Mouse (Mus musculus) hindbrain, embryonic 10.5 days (tissue): ENCODE data around the gene A630076J17Rik. TPM values are rescaled to one million over a fixed set of nuclear protein-coding genes. Genes with fewer than 3 reads are reported as not detected.

ENCODE experiments used
- DNase-seq: peaks from one replicate; pipeline ENCODE4 v3.0.0-alpha.2; 2017; ENCODE audit warnings: low spot score
- H3K27ac ChIP-seq: fragments of 300-500 bp; sonication (generic); 2 replicates; pipeline ENCODE4 v1.5.1; 2016; ENCODE audit warnings: mild to moderate bottlenecking, moderate library complexity
- H3K27me3 ChIP-seq: fragments of 300-500 bp; sonication (generic); 2 replicates; pipeline ENCODE4 v1.6.1; 2016; ENCODE audit warnings: mild to moderate bottlenecking; ENCODE audit not compliant: poor library complexity, insufficient read depth, severe bottlenecking
- H3K36me3 ChIP-seq: fragments of 300-500 bp; sonication (generic); 2 replicates; pipeline ENCODE4 v1.6.1; 2016; ENCODE audit warnings: mild to moderate bottlenecking, moderate library complexity
- H3K4me1 ChIP-seq: fragments of 300-500 bp; sonication (generic); replicated peaks from 2 replicates; pipeline ENCODE4 v1.6.1; 2016; ENCODE audit warnings: mild to moderate bottlenecking
- H3K4me3 ChIP-seq: fragments of 300-500 bp; sonication (generic); 2 replicates; pipeline ENCODE4 v1.5.1; 2016; ENCODE audit warnings: mild to moderate bottlenecking, moderate library complexity
- H3K9me3 ChIP-seq: fragments of 300-500 bp; sonication (generic); 2 replicates; pipeline ENCODE4 v1.6.1; 2016; ENCODE audit warnings: mild to moderate bottlenecking, moderate library complexity
- WGBS: fragments of 180-500 bp; shearing (Covaris S2); methylation state at CpG from one replicate; pipeline ENCODE4 v1.1.7; 2016; 5-methylcytosine and 5-hydroxymethylcytosine counted together
- polyA plus RNA-seq: library from polyadenylated mRNA; unstranded; fragments of >200 nt; fragmentation: Nextera tagmentation; extraction: Ambion mirVana; gene quantifications from 2 replicates; pipeline ENCODE4 v1.2.1, GENCODE M21; 2016

The A630076J17Rik gene
- polyA plus RNA-seq, 1 experiment from 2014 or later: not detected

- WGBS: 48% methylated on average over 8 of the region's 8 CpGs
These were observed 30.8 kb downstream of the A630076J17Rik start for GRCm38 (mm10) chr3:107260956-107261850.

GRCm38 (mm10) chr3:107261851-107262165, 31.4 kb downstream of the A630076J17Rik start:
- no peak overlapping the region for H3K4me3 ChIP-seq
- H3K36me3 ChIP-seq: no peaks in the 10 kb centered on the region
- 62% methylated on average over 7 of the region's 7 CpGs for WGBS
- no peak overlapping the region for H3K27ac ChIP-seq
- no peak for DNase-seq
- no peaks in the 10 kb centered on the region for H3K27me3 ChIP-seq
- H3K4me1 ChIP-seq: peaks cover 14% of the 10 kb centered on the region
- H3K9me3 ChIP-seq: no peaks in the 10 kb centered on the region

More at GRCm38 (mm10) chr3:107260956-107261850, 30.8 kb downstream of the A630076J17Rik start:
- Histone ChIP-seq H3K4me3 (no peak overlapping the region), H3K4me1 (peaks cover 14% of the 10 kb centered on the region), H3K27me3 (no peaks in the 10 kb centered on the region), H3K27ac (peak overlapping the region; percentile 64), H3K36me3 (no peaks in the 10 kb centered on the region), H3K9me3 (no peaks in the 10 kb centered on the region)
- DNase-seq: peak; percentile 36

GRCm38 (mm10) chr3:107266814-107267345, 36.5 kb downstream of the A630076J17Rik start:
- Histone ChIP-seq H3K36me3 (no peaks in the 10 kb centered on the region), H3K27ac (no peak overlapping the region), H3K9me3 (no peaks in the 10 kb centered on the region), H3K27me3 (no peaks in the 10 kb centered on the region), H3K4me1 (no peaks in the 10 kb centered on the region; the same call in 1 of the 2 replicates), H3K4me3 (no peak overlapping the region)
- DNase-seq: no peak
- 86% methylated on average over 2 of the region's 2 CpGs for WGBS

DNA sequence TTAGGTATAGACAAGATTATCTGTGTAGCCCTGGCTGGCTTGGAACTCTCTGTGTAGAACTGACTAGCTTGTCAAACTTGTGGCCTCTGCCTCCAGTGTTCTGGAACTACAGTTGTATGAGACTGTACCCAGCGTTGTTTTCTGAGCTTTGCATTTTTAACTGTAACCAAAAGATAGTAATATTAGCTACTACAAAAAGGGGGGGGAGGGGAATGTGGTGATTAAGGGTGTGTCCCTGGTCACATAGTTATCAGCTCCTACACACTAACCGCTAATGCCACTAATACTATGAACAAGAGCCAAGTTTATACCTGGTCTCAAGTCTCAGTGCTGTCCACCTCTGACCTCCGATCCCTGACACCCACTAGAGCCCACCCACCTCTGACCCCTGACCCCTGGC, 42.0 kb downstream of the A630076J17Rik start:
- Histone ChIP-seq H3K4me3 (no peak overlapping the region), H3K9me3 (no peaks in the 10 kb centered on the region), H3K36me3 (no peaks in the 10 kb centered on the region), H3K27me3 (no peaks in the 10 kb centered on the region), H3K4me1 (no peaks in the 10 kb centered on the region), H3K27ac (no peak overlapping the region)
- no peak for DNase-seq
- 84% methylated on average over 3 of the region's 3 CpGs for WGBS

DNA sequence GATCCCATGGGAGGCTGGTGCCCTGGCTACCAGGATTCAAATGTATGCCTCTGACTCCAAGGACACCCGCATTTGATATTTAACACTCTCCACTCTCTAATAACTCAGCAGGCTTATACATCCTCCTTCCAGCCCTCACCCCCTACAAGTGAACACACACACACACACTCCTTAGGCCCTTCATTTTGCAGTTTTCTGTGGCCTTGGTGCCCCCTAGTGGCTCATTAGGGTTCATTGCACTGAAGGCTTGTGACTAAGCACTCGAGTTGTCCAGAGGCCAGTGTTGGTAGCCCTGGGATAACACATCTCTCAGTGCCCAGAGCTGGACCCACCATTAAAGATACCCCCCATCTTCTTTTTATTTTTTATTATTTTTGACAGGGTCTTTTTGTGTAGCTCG, 43.4 kb downstream of the A630076J17Rik start:
- WGBS: 17% methylated on average over 3 of the region's 3 CpGs
- Histone ChIP-seq H3K4me1 (peaks cover 5% of the 10 kb centered on the region; the same call in 1 of the 2 replicates), H3K4me3 (no peak overlapping the region), H3K27me3 (no peaks in the 10 kb centered on the region), H3K36me3 (no peaks in the 10 kb centered on the region), H3K9me3 (no peaks in the 10 kb centered on the region), H3K27ac (no peak overlapping the region)
- DNase-seq: peak; percentile 58

GRCm38 (mm10) chr3:107275351-107275750, 44.9 kb downstream of the A630076J17Rik start:
- no peak overlapping the region for H3K4me3 ChIP-seq
- peaks cover 15% of the 10 kb centered on the region for H3K4me1 ChIP-seq
- 63% methylated on average over 5 of the region's 5 CpGs for WGBS
- no peaks in the 10 kb centered on the region for H3K36me3 ChIP-seq
- no peak for DNase-seq
- H3K27me3 ChIP-seq: no peaks in the 10 kb centered on the region
- H3K27ac ChIP-seq: no peak overlapping the region
- no peaks in the 10 kb centered on the region for H3K9me3 ChIP-seq

DNA sequence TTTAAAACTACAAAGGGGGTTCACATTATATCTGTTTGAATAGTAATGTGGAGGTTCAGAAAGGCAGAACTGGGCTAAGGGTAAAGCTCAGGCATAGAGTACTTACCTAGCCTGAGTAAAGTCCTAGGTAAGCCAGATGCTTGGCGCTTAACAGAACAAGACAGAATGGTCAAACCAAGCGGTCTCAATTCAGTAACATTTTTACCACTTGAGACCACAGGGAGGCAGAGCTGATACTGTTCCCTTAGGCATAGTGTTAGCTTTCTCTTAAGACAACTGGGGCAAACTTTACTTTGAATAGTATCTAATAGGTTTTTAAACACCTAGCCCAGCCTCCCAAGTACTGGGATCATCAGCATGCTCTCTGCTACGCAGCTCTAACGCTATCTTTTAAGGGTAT, 45.6 kb downstream of the A630076J17Rik start:
- peaks cover 15% of the 10 kb centered on the region for H3K4me1 ChIP-seq
- H3K36me3 ChIP-seq: no peaks in the 10 kb centered on the region
- no peak overlapping the region for H3K4me3 ChIP-seq
- H3K9me3 ChIP-seq: no peaks in the 10 kb centered on the region
- H3K27me3 ChIP-seq: no peaks in the 10 kb centered on the region
- H3K27ac ChIP-seq: no peak overlapping the region
- DNase-seq: no peak
- WGBS: 56% methylated on average over 4 of the region's 4 CpGs

DNA sequence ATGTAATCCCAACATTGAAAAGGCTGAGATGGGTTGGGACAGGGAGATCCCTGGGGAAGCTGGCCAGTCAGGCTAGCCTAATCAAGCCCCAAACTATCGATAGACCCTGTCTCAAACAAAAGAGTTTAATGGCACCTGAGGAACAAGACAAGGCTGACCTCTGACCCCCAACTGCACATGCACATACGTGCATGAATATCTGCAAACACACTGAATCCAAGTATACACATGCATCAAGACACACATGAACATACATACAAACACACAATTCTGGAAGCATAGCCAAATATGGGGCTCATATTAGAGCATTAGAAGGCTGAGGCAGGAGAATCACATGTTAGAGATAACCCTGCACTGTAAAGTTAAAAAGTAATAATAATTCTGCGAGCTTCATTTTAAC, 46.2 kb downstream of the A630076J17Rik start:
- no peak for DNase-seq
- Histone ChIP-seq H3K4me1 (peaks cover 15% of the 10 kb centered on the region), H3K9me3 (no peaks in the 10 kb centered on the region), H3K27ac (no peak overlapping the region), H3K27me3 (no peaks in the 10 kb centered on the region), H3K4me3 (no peak overlapping the region), H3K36me3 (no peaks in the 10 kb centered on the region)
- 86% methylated on average over 3 of the region's 3 CpGs for whole genome bisulfite sequencing

DNA sequence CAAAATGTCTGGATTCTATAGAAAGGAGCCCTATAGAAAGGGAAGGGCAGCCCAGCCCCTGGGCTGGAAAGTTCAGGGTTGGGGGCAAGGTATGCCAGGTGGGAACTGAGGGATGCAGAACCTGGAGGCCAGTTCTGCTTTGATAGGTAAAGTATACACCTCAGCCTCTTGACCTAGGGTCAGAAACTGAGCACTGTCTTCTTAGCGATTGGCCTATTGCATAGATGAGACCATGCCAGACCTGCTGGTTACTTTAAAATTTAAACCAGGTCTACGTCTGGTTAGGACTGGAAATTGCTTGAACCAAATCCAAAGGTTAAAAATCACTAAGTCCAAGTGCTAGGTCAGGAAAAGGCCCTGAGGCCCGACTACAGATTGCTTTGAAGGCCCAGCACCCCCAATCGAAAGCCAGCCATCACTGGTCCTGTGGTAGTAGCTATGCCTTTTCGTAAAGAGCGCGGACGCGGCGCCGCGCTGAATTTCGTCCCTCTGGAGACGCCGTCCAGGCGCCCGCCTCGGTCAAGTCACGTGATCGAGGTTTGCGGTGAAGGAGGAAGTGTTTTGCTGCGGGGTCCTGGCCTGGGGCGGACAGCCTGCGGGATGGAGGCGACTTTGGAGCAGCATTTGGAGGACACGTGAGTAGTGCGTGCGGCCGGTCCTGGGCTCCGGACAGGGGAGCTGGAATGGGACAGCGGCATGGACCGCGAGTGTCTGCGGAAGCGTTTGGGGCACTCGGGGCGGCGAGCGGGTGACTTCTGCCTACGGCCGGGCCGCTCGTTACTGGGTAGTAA, 48.3 kb downstream of the A630076J17Rik start, which contains the start of gene Lamtor5:
Lamtor5 (plus strand) TSS at position 380 of the 791 bp plus-strand sequence.
- Histone ChIP-seq H3K27me3 (no peaks in the 10 kb centered on the region), H3K9me3 (no peaks in the 10 kb centered on the region), H3K27ac (peak within 1 kb of the TSS; percentile 84), H3K4me3 (peak within 1 kb of the TSS; percentile 90), H3K4me1 (peaks cover 15% of the 10 kb centered on the region), H3K36me3 (peaks cover 17% of the 10 kb centered on the region)
- DNase-seq: peak; percentile 92
- WGBS: 3% methylated on average over 43 of the region's 43 CpGs

Other genes starting within 250 kb of the A630076J17Rik start
- 3.1 and 3.5 TPM in 2 replicates for gene Kcna3, start 194.4 kb upstream of the A630076J17Rik start, polyA plus RNA-seq
- 0.07 and 0.09 TPM in 2 replicates for gene Kcna2, start 129.5 kb upstream of the A630076J17Rik start, polyA plus RNA-seq
- not detected in 2 replicates for gene Kcna10, start 47.6 kb upstream of the A630076J17Rik start, polyA plus RNA-seq
- not detected in 2 replicates for gene Cym, start 8.9 kb upstream of the A630076J17Rik start, polyA plus RNA-seq
- 0.05 TPM in 1 of 2 replicates, not detected in the other for gene Prok1, start 9.1 kb downstream of the A630076J17Rik start, polyA plus RNA-seq
- gene Lamtor5, start 48.2 kb downstream of the A630076J17Rik start, polyA plus RNA-seq: 202 and 225 TPM in 2 replicates
- gene Slc16a4, start 60.6 kb downstream of the A630076J17Rik start, polyA plus RNA-seq: 1.9 and 2.3 TPM in 2 replicates
- gene Rbm15, start 103.1 kb downstream of the A630076J17Rik start, polyA plus RNA-seq: 12.9 and 16.5 TPM in 2 replicates
- 0.09 and 0.17 TPM in 2 replicates for gene Kcnc4, start 228.9 kb downstream of the A630076J17Rik start, polyA plus RNA-seq